Mouse (Mus musculus) testis, adult 2 months (tissue): ENCODE data around the gene Car14.

Experiments used
- CTCF ChIP-seq: fragments of 200-500 bp; IDR thresholded peaks from 2 replicates; pipeline ENCODE4 v1.5.1; 2012; ENCODE audit warnings: low read depth, mild to moderate bottlenecking, inconsistent platforms, low read length, moderate library complexity; ENCODE audit not compliant: control insufficient read depth, insufficient read depth, insufficient replicate concordance
- POLR2A ChIP-seq: fragments of 200-500 bp; IDR thresholded peaks from 2 replicates; pipeline ENCODE4 v1.6.1; 2012; ENCODE audit warnings: low read depth, mild to moderate bottlenecking, inconsistent platforms, low read length, moderate library complexity; ENCODE audit not compliant: control insufficient read depth

GRCm38 (mm10) chr3:95916760-95917159 is 12.3 kb upstream of the Car14 start:
- TF ChIP-seq POLR2A (no peak), CTCF (no peak)
